Mouse (Mus musculus): ENCODE data around the gene Zdhhc18.

- no peak for TF ChIP-seq CTCF (IDR thresholded peaks at IDR 0.05; ENCODE audit: borderline replicate concordance, insufficient read depth, low read length)
- no peak; the same call in 1 of the 2 replicates for TF ChIP-seq POLR2A (IDR thresholded peaks at IDR 0.05; ENCODE audit: low read depth, low read length)
Observed at GRCm38 (mm10) chr4:133632483-133633327, 17.2 kb downstream of the Zdhhc18 start.
